Mouse (Mus musculus) liver, adult 10 weeks (tissue): ENCODE results near the gene Zbtb46. TPM values are rescaled to one million over a fixed set of nuclear protein-coding genes. Genes with fewer than 3 reads are reported as not detected.

Experiments used
- polyA plus RNA-seq: library from polyadenylated mRNA; stranded (reverse); fragments of 350-450 nt; fragmentation: Illumina TruSeq; extraction: RNeasy Lipid Tissue Mini Kit (QIAGEN cat#74804); gene quantifications from one replicate; pipeline ENCODE4 v1.2.3, GENCODE M21; 2014; ENCODE audit warnings: low read depth, low replicate concordance

The Zbtb46 gene
- polyA plus RNA-seq = 2.7 TPM

GRCm38 (mm10) chr2:181459153-181459672 is at the start of gene Zbtb46:
TSS of gene Zbtb46 (minus strand) at chr2:181459426.

DNA sequence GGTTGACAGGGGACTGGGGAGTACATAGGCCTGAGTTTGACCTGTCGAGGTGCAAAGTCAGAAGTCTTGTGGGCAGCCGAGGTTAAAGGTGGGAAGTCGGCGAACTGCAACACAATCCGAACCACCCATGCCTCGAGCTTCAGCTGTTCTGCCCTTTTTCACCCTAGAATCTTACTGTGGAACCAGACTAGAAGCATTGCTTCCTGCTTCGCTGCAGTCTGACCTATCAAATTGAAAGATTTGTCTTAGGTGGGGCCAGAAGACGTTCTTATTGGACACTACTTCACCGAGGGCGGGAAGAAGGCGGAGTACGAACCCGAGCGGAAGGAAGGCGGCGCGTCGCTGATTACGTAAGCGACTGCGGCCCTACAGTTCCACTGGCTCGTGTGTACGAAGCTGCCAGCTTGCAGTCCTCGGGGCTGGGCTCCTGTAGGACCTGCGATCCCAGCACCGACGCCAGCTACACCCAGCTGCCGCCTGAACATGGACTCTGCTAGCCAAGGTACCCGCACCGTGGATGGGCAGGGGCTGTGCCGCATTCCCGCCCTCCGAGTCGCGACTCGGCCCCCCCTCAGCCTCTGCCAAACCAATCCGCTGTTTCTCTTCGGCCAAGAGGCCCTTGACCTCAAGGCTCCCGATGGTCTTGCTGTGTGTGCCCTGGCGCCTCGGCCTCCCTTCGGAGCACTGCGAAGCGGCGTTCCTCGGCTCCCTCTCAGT is 37.8 kb upstream of the Zbtb46 start, which contains the start of gene Tpd52l2:
Gene Tpd52l2 (plus strand): TSS at position 312 of the 717 bp plus-strand sequence.

GRCm38 (mm10) chr2:181493156-181493927 is 34.1 kb upstream of the Zbtb46 start, which contains the start of gene Abhd16b:
TSS of gene Abhd16b (plus strand) at chr2:181493206.

GRCm38 (mm10) chr2:181379778-181380177 is 79.4 kb downstream of the Zbtb46 start, which contains the start of gene Lime1:
TSS of gene Lime1 (plus strand) at chr2:181380078.

GRCm38 (mm10) chr2:181364860-181365596 is 94.2 kb downstream of the Zbtb46 start, which contains the start of the genes Zgpat and Arfrp1:
TSS of gene Zgpat (plus strand) at chr2:181364928.
TSS of gene Arfrp1 (minus strand) at chr2:181365404.

Other genes starting within 250 kb of the Zbtb46 start
- gene Srms, start 246.2 kb downstream of the Zbtb46 start, polyA plus RNA-seq = not detected
- gene Fndc11, start 239.4 kb downstream of the Zbtb46 start, polyA plus RNA-seq = not detected
- 8.3 TPM for gene Helz2, start 217.4 kb downstream of the Zbtb46 start, polyA plus RNA-seq
- gene Gmeb2, start 171.4 kb downstream of the Zbtb46 start, polyA plus RNA-seq = 5.7 TPM
- not detected for gene Stmn3, start 144.9 kb downstream of the Zbtb46 start, polyA plus RNA-seq
- gene Rtel1, start 139.7 kb downstream of the Zbtb46 start, polyA plus RNA-seq = 4.1 TPM
- 1.6 TPM for gene Zgpat, start 94.5 kb downstream of the Zbtb46 start, polyA plus RNA-seq
- 22.1 TPM for gene Arfrp1, start 94.0 kb downstream of the Zbtb46 start, polyA plus RNA-seq
- gene Lime1, start 79.3 kb downstream of the Zbtb46 start, polyA plus RNA-seq = 0.50 TPM
- gene Abhd16b, start 33.8 kb upstream of the Zbtb46 start, polyA plus RNA-seq = not detected
- 17.1 TPM for gene Tpd52l2, start 37.7 kb upstream of the Zbtb46 start, polyA plus RNA-seq
- gene Dnajc5, start 61.1 kb upstream of the Zbtb46 start, polyA plus RNA-seq = 19.5 TPM
- 17.9 TPM for gene Uckl1, start 125.5 kb upstream of the Zbtb46 start, polyA plus RNA-seq
- gene Prpf6, start 132.4 kb upstream of the Zbtb46 start, polyA plus RNA-seq = 14.8 TPM
- gene Zfp512b, start 133.4 kb upstream of the Zbtb46 start, polyA plus RNA-seq = 4.4 TPM
- 0.77 TPM for gene Samd10, start 139.8 kb upstream of the Zbtb46 start, polyA plus RNA-seq
- not detected for gene Gm29797, start 197.6 kb upstream of the Zbtb46 start, polyA plus RNA-seq
- not detected for gene Sox18, start 212.2 kb upstream of the Zbtb46 start, polyA plus RNA-seq
- 1.4 TPM for gene Tcea2, start 220.9 kb upstream of the Zbtb46 start, polyA plus RNA-seq
- gene Rgs19, start 234.6 kb upstream of the Zbtb46 start, polyA plus RNA-seq = 1.7 TPM
- not detected for gene Lkaaear1, start 239.0 kb upstream of the Zbtb46 start, polyA plus RNA-seq